Mouse (Mus musculus): ENCODE measurements around the gene Nexn. TPM values are rescaled to one million over a fixed set of nuclear protein-coding genes. Genes with fewer than 3 reads are reported as not detected.

Nexn gene
- total RNA-seq, 2 experiments from 2014 or later: 1.4 to 7.5 TPM

DNA sequence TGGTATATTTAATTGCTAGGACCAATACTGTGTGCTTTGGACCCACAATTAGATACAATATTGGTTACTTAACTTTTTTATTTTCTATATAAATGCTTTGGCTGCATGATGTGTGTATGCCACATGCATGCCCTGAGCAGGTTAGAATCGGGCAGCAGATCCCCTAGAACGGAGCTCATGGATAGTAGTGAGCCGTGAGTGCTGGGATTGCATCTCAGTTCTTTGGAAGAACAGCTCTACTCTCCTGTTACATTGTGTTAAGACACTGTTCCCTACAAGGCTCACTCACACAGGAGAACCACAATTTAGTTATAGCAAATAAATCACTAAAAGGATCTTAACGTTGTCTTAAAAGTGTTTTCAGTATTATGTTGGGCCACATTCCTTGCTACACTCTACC lies 22.8 kb downstream of the Nexn start:
- intact Hi-C loops (cut with DNase I): no loop called here
- no peak for DNase-seq (ENCODE audit: low spot score in 2 of 2)

DNA sequence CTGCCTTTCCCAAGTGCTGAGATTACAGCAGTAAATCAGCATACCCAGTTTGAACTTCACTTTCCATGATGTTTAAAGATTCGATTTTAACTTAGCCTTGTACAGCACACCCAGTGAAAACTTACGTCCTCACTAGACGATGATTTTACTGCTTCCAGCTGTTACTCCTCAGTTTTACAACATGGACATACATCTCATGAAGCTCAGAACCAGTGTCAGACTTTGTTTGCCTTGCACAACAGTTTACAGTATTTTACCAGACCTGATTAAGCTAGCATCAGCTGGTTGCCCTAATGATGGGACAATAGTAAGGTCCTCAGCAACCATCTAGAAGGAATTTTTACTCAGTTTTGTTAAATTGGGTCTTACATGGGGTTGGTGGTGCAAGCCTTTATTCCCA lies 25.1 kb downstream of the Nexn start:
- intact Hi-C loops (cut with DNase I): no loop called here
- no peak for DNase-seq (ENCODE audit: low spot score in 2 of 2)

DNA sequence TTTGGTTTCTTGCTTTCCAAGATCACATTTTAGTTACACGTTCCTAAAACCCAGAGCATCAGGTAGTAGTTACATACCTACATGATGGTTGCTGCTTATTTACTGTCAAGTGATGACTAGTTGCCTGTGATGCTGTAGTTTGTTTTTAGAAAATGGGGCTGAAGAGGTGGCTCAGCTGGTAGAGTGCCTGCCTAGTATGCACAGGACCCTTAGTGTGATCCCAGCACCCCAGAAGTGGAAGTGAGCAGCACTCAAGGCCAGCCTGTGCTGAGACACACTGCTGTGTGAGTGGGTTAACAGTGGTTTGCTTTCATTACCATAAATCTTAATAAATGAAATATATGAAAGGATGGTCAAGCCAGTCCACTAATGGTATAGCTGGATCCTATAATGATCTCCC lies 26.6 kb downstream of the Nexn start:
- DNase-seq (ENCODE audit: low spot score in 2 of 2): no peak
- intact Hi-C loops (cut with DNase I): no loop called here

DNA sequence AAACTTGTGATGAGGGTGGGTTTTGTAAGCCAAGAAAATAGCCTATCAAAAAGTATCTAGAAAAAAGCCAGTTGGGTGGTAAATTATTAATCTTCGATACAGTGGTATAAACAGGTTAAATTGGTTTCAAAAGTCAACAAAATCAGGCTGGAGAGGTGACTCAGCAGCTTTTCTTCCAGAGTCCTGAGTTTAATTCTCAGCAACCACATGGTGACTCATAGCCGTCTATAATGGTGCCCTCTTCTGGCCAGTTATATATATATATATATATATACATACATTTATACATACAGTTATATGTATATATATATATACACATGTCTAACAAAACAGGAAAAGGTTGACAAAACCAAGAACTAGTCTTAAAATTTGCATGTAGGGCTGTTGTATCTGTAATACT lies 27.3 kb downstream of the Nexn start:
- intact Hi-C loops (cut with DNase I): loop anchor here (1.0 kb wide), 1 partner anchor 22 kb away; no protein-coding TSS in a partner anchor
- peak in 1 of 2 experiments; percentile 11 for DNase-seq (ENCODE audit: low spot score in 2 of 2)

DNA sequence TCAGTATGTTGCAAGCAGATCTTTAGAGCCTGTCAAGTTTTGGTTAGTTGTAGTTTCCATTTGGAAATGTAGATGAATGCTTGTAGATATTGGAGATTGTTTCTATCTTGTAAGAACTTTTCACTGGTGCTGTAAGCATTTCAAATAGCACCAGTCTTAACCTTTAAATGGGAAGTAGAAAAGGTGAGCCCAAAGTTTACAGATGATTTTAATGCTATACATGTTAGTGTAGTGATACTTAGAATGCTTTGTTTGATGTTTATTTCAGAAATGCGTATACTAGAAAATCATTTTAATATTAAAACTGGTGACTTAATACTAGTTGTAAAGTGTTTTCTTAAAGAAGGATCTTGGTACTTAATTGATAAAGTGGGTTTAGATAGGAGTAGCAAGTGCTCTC lies 30.3 kb downstream of the Nexn start:
- intact Hi-C loops (cut with DNase I): no loop called here
- no peak for DNase-seq (ENCODE audit: low spot score in 2 of 2)

DNA sequence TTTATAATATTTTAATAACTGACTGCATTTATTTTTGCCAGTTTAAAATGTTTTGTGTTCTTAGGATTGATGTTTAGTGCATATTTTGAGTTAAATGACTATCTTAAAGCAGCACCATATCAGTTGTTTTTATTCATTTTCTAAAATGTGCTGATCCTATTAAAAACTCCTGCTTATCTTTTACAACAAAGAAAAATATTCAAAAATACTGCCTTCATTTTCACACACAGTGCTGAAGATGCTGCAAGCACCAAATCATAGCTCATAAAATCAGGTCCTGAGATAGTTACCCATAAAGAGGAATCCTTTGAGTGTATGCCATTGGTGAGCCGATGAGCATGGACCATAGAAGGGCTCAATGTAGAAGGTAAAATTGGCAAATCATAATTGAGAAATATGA lies 30.9 kb downstream of the Nexn start:
- intact Hi-C loops (cut with DNase I): no loop called here

DNA sequence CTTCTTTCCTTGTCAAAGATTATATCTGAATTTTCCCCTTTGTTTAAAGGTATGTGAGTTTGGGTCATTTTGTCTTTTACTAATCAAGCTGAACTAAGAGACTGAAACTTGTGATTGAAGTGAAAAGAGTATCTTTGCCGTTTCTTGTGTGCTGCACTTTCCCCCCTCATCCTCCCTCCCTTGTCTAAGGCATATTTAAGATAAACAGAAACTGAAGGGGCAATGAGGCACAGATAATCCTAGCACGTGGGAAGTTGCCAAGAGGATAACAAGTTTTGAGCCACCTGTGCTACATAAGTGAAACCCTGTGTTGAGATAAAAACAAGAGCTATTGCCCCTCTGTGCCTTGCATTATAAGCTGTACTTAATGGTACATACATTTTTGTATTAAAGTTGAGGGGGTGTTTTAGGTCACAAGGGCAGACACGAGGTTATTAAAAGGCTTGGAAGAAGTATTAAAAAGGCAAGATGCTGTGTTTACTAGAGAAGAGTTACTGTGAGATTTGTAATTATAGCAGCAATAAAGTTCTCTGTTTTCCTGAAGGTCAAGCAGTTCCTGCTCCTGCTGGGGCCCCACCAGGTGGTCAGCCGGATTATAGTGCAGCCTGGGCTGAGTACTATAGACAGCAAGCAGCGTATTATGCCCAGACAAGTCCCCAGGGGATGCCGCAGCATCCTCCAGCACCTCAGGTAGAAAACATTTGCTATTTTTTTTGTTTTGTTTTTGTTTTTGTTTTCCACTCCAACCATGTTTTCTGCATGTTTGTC lies 34.6 kb downstream of the Nexn start:
- intact Hi-C loops (cut with DNase I): no loop called here
- DNase-seq (ENCODE audit: low spot score in 2 of 2): no peak

More for the DNA sequence above, 30.9 kb downstream of the Nexn start:
- no peak for DNase-seq (ENCODE audit: low spot score in 2 of 2)

DNA sequence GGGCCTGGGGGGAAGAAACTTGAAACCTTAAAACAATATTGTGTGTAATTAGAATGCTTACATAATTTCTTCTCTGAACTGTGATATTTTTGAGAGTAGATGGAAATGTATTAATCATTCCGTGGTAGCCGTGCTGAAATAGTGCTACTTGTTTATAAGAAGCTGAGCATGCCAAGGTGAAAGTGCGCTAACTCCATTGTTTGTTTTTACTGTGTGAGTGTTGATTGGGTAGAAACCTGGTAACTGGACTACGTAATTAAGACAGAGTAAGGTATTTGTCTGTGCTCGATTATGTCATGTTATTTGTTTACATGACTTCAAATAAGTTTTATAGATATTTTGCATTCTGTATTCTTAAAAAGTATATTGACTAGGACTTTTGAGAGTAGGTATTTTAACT lies 36.9 kb downstream of the Nexn start:
- DNase-seq (ENCODE audit: low spot score in 2 of 2): no peak

DNA sequence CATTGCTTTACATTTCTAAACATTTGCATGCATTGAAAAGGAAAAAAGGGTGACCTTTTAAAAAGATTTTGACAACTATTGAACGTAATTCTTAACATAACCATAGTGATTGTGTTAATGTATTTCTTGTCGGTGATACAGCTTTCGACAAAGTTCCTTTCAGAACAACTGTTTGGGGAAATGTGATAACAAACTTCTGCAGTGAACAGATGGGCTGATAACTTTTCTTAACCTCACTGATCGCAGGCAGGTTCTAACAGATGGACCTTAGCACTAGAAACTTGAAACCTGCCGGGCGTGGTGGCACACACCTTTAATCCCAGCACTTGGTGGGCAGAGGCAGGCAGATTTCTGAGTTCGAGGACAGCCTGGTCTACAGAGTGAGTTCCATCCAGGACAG lies 37.3 kb downstream of the Nexn start:
- DNase-seq (ENCODE audit: low spot score in 2 of 2): no peak
- intact Hi-C loops (cut with DNase I): no loop called here

More for the DNA sequence above, 36.9 kb downstream of the Nexn start:
- intact Hi-C loops (cut with DNase I): no loop called here

DNA sequence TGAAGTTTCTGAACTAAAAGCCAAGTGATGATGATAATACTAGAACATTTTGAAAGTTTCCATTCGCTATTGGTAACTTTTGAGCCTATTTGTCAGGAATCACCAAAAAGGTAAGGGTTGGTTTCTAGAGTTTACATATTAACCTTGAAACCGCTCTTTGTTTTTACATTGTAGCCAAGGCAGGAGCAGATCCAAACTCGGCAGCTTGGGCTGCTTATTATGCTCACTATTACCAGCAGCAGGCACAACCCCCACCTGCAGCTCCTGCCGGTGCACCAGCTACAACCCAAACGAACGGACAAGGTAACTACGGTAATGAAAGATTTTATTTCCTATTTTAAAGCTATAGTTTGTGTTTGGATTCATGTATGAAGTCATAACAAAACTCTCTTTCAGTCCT lies 40.2 kb downstream of the Nexn start:
- intact Hi-C loops (cut with DNase I): no loop called here
- no peak for DNase-seq (ENCODE audit: low spot score in 2 of 2)

DNA sequence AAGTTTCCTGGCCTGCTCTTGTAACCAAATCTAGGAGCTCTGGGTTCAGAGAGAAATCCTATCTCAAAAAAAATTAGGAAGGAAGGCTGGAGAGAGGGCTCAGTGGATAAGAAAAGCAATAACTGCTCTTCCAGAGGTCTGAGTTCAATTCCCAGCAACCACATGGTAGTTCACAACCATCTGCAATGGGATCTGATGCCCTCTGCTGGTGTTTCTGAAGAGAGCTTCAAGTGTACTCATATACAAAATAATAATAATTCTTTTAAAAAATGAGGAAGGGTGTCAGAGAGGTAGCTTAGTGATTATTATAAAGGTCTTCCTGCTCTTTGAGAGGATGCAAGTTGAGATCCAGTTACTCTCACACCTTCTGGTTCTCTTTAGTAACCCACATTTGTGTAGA lies 41.2 kb downstream of the Nexn start:
- DNase-seq (ENCODE audit: low spot score in 2 of 2): no peak
- intact Hi-C loops (cut with DNase I): no loop called here

DNA sequence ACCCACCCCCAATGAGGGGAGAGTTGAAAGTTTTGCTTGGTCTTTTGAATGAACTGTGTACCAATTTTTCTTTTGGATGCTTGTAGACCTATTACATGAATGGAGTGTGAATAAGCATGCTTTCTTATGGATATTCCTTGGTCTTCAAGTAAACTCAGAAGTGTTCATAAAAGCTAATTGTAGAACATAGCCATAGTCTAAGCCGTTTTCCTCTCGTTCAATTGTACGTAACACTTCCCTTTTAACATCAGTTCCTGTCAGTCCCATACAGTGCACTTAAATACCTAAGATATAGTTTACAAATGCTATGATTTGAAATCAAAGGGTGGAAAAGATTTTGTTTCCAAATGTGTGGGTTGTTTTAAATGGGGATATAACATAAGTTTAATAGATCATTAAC lies 52.7 kb downstream of the Nexn start:
- intact Hi-C loops (cut with DNase I): no loop called here
- DNase-seq (ENCODE audit: low spot score in 2 of 2): no peak

DNA sequence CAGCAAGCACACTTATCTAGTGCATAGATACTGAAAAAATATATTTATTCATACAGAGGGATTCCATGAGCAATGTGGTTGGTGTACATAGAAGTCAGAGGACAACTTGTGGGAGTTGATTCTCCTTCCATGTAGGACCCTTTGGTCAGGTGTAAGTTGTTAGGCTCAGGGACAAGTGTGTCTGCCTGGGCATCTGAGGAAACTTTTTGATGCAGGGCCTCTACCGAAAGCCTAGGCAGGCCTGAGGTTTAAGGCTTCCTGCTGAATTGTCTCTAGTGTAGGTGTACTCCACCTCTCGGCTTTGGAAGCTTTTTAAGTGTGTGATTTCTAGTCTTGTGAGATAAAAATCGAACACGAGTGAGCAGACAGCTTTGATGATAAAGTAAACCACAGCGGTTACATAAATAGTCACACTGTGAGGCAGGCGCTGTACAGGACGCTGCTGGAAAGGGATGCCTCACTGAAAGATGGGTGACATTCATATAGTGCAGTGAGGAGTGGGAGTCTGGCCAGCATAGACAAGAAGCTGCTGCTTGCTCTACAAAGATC lies 54.3 kb downstream of the Nexn start:
- DNase-seq (ENCODE audit: low spot score in 2 of 2): peak; percentile 11 to 27
- intact Hi-C loops (cut with DNase I): loop anchor here (2.0 kb wide), 1 partner anchor 101 kb away; no protein-coding TSS in a partner anchor

DNA sequence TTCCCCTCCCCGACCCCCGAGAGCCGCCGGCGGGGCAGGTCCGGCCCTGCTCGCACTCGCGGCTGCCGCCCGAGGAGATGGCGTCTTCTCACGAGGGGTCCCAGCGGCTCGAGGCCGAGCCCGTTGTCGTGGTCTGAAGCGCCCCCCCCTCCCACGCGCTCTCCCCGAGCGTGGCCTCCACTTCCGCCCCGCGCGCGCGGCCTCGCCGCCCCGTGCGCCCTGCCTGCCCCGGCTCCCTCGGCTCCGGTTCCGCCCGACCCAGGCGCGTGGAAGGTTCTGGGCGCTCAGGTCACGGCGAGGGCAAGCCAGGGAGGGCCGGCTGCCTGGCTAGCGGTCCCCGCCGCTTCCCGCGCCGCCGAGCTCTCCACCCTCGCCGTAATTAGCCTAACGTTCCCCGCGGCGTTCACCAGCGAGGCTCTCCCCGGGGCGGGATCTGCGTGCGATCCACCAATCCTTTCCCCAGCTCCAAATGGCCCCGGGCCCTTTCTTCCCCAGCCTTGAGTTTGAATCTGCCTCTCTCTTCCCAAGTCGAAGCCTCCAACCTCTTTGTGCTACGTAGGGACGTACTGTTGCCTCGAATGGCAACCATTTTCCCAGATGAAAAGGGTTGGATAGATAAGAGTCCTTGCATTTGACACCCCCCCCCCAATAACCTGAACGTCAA lies 55.3 kb downstream of the Nexn start:
- intact Hi-C loops (cut with DNase I): loop anchor here (1.0 to 2.0 kb wide), 2 partner anchors 18 to 100 kb away; no protein-coding TSS in a partner anchor
- DNase-seq (ENCODE audit: low spot score in 2 of 2): peak; percentile 64 to 67

DNA sequence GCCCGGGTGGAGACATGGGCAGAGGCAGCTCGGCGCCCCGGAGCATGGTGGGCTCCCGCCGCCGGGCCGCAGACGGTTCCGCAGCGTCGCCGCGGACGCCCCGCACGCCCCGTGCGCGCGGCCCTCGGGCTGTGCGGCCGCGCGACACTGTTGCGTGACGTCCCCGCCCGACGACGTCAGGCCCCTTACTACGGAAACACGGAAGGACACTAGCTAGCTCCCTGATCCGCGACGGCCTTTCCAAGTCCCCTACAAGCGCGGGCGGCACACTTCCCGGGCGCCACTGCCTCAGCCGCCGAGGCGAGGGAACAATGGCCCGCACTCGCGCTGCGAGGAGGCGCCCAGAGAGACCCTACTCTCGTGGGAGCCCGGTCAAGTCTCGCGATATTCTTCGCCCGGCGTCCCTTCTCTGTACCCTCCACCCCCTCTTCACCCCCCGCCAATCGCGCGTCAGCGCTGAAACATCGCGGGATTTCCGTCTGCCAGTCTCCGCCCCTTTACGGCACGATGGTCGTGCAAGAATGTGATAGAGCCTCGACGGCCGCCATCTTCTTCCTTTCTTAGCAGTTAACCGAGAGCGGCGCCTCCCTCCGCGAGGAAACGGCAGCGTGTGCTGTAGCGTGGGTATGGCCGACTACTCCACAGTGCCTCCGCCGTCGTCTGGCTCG lies 56.0 kb downstream of the Nexn start, which contains the start of the genes Dnajb4 and Fubp1:
Dnajb4 (minus strand) TSS at position 336 of the 668 bp plus-strand sequence.
Fubp1 (plus strand) TSS at position 456 of the 668 bp plus-strand sequence.
- intact Hi-C loops (cut with DNase I): loop anchor here (1.0 to 2.0 kb wide), 2 partner anchors 17 to 99 kb away; no protein-coding TSS in a partner anchor
- peak; percentile 99 for DNase-seq (ENCODE audit: low spot score in 2 of 2)

DNA sequence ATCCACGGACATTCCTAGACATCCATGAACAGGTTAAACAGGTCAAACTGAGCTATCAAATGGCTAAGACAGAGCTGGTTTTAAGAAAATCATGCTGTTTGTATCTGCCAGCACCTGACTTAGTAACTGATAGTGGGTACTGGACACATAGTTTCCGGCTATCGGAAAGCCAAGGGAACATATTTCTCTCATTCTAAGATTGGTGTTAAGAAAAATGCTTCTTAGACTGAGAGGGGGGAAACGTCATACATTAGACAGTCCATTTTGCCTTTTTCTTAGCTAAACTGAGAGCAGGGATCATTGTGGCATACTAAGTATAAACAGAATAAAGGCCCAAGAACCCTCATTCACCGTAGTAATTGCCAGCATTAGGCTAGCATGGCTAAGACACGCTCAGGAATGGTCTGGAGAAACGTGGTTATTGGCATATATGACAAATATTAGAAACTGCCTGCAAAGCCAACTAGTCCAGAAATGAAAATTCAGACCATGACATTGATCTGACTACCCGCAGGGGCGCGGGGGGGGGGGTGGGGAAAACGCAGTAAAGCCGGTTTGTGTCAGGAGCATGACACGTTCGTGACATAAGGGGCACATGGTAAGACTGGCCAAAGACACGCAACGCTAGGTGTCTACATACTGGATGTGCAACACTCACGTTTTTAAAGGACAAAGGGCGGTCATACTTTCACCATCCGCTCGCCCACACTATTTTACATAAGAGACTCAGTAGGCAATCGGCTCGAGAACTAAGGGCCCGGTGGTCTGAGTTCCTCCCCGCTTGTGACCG lies 56.8 kb downstream of the Nexn start:
- intact Hi-C loops (cut with DNase I): no loop called here

DNA sequence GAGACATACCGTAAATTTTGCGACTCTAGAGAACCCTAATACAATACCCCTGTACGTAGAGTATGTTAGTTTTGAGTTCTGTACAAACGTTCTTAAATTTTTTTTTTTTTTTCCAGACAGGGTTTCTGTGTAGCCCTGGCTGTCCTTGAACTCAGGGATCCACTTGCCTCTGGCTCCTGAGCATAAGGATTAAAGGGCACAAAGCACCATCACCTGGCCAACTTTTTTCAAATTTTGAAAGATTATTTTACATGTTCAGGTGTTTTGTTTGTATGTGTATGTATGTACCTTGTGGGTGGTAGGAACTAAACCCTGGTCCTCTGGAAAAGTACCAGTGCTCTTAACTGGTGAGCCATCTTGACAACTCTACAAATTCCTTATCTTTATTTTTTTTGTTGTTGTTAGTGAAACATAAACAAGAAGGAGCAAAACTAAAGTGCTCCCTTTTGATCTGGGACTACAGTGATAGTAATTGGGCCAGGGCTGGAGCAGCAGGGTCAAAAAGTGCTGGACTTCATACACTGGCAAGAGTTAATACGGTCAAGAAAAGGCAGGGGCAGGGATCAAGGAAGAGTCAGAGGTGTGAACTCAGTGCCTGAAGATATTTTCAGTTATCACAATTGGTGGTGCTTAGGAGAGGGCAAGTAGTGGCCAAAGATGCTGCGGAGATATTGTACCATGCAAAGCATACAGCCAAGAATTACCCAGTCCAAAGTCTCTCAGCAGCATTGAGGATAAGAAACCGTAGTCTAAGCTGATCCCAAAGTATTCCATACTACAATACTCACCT lies 57.9 kb downstream of the Nexn start:
- no peak for DNase-seq (ENCODE audit: low spot score in 2 of 2)
- intact Hi-C loops (cut with DNase I): no loop called here

More for the DNA sequence above, 56.8 kb downstream of the Nexn start:
- peak; percentile 14 for DNase-seq (ENCODE audit: low spot score in 2 of 2)

DNA sequence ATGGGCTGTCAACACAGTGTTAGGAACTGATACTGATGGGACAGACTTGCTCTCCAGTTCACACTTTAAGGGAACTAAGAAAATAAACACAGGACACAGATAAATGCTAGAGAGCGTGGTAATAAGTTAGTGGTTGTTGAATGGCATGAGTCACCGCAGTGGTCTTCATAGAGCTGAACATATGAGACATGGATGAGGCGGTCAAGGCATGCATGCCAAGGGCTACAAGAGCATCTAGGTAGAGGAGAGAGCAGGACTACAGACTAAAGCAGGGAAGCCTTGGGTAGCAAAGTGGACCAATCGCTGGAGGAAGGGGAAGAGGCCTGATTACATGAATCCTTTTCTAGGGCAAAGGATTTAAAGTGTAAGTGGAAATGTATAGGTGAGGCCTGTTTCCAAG lies 59.0 kb downstream of the Nexn start:
- DNase-seq (ENCODE audit: low spot score in 2 of 2): no peak
- intact Hi-C loops (cut with DNase I): no loop called here

All from left cerebral cortex, postnatal 25 days (tissue).